Mouse (Mus musculus) E14TG2a.4 (cell line): ENCODE data around the gene Pacs2.

Source experiments
- H3K27me3 ChIP-seq: 2 replicates; pipeline ENCODE4 v1.6.1; 2014; ENCODE audit warnings: low read length, control low read depth; ENCODE audit not compliant: insufficient read depth
- H3K36me3 ChIP-seq: 2 replicates; pipeline ENCODE4 v1.6.1; 2014; ENCODE audit warnings: low read length, control low read depth; ENCODE audit not compliant: insufficient read depth
- H3K4me1 ChIP-seq: replicated peaks from 2 replicates; pipeline ENCODE4 v1.6.1; 2014; ENCODE audit warnings: low read depth, low read length, control low read depth
- H3K4me3 ChIP-seq: replicated peaks from 2 replicates; pipeline ENCODE4 v1.5.1; 2014; ENCODE audit warnings: mild to moderate bottlenecking, low read length
- H3K9me3 ChIP-seq: 2 replicates; pipeline ENCODE4 v1.6.1; 2014; ENCODE audit warnings: low read length, control low read depth
- CTCF ChIP-seq: conservative IDR thresholded peaks from 2 replicates; pipeline ENCODE4 v1.5.1; 2014; ENCODE audit warnings: low read length
- NANOG ChIP-seq: IDR thresholded peaks from 2 replicates; pipeline ENCODE4 v1.6.1; 2014; ENCODE audit warnings: borderline replicate concordance, low read length, mixed read lengths
- POU5F1 ChIP-seq: IDR thresholded peaks from 2 replicates; pipeline ENCODE4 v1.6.1; 2014; ENCODE audit warnings: low read length, borderline replicate concordance

Pacs2 gene

DNA sequence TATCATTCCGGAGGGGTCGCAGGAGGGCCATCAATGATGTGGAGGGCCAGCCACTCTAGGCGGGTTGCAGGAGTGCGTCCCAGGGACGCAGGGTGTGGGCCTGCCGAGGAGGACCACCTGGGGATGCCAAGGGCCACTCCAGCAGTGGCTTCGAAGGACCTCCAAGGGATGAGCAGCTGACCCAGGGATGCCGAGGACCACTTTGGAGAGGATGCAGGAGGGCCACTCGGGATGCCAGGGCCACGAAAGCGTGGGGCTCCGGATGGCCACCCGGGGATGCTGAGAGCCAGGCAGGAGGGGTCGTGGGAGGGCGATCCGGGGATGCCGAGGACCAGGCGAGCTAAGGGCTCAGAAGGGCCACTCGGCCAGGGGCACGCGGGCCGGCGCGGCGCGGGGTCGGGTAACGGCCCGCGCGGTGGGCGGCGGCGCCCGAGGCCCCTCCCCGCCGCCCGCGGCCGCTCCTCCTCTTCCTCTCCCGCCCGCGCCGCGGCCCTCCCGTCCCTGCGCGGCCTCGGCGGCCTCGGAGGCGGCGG is 83.5 kb downstream of the Pacs2 start, which contains the start of gene Mta1:
TSS of gene Mta1 (plus strand) at position 530 of the 533 bp plus-strand sequence.
- peaks cover 18% of the 10 kb centered on the region for H3K27me3 ChIP-seq
- peaks cover 72% of the 10 kb centered on the region for H3K4me1 ChIP-seq
- no peaks in the 10 kb centered on the region for H3K9me3 ChIP-seq
- no peak for TF ChIP-seq POU5F1
- TF ChIP-seq CTCF = no peak
- no peak for TF ChIP-seq NANOG
- H3K4me3 ChIP-seq = peak within 1 kb of the TSS; percentile 91
- H3K36me3 ChIP-seq = peaks cover 25% of the 10 kb centered on the region

DNA sequence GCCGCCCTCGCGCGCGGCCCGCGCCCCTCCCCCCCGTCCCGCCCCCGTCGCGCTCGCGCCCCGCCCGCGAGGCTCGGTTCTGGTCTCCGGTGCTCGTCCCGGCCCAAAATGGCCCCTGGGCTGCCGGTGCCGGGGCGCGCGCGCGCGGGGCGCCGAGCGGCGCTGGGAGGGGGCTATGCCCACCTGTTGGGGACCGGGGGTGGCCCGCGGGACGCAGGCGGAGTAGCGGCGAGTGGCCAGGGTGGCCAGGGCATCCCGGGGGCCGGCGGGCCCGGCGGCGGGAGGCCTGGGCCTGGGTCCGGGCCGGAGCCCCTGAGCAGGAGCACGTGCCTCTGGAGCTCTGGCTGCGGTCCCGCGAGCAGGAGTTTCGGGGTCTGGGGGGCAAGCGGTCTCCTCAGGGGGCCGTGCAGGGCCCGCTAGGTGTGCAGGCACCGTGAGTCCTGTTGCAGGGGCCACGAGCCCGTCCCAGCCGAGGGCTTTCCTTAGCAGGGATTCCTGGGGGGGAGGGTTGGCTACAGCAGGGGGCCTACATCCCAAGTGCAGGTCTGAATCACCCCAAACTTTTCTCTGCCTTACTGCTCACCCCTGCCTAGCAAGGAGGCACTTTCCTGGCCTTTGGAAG is 84.3 kb downstream of the Pacs2 start:
- Histone ChIP-seq H3K4me3 (peak overlapping the region; percentile 91), H3K9me3 (no peaks in the 10 kb centered on the region), H3K36me3 (peaks cover 31% of the 10 kb centered on the region), H3K27me3 (peaks cover 18% of the 10 kb centered on the region), H3K4me1 (peaks cover 80% of the 10 kb centered on the region)
- TF ChIP-seq NANOG (no peak), CTCF (no peak)

DNA sequence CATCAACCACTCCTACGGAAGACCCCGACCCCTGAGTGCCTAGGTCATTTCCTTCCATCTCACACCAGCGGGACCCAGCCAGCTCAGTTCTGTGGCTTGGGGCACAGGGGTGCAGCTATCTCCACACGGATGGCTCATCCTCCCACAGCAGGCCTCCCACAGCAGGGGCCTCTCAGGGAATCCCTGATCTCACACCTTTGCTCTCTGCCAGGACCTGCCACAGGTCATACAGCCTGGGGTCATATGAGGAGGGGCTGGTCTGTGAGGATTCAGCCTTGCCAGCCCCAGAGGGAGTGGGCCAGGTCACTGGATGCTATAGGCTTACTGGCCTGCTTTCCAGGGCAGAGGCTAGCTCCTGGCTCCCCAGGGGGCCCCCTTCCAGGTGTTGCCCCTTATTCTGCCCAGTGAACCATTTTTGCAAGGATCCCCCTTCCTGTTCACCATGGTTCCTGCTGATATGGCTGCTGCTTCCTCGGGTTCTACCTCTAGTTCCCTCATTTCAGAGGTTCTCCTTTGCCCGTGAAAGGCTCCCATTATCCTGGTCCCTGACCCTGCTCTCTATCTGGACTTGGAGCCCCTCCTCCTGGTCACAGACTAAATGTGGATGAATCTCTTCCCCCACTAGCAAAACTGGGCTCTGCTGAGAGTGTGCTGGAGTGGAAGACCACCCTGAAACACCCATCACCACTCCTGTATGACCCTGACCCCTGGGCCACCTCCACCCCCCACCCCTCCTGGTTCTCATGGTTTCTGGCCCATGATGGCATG is 85.3 kb downstream of the Pacs2 start:
- peaks cover 18% of the 10 kb centered on the region for H3K27me3 ChIP-seq
- H3K9me3 ChIP-seq = no peaks in the 10 kb centered on the region
- H3K36me3 ChIP-seq = peaks cover 32% of the 10 kb centered on the region
- peaks cover 90% of the 10 kb centered on the region for H3K4me1 ChIP-seq
- peak overlapping the region; percentile 91 for H3K4me3 ChIP-seq
- TF ChIP-seq POU5F1 (no peak), NANOG (no peak), CTCF (no peak)

DNA sequence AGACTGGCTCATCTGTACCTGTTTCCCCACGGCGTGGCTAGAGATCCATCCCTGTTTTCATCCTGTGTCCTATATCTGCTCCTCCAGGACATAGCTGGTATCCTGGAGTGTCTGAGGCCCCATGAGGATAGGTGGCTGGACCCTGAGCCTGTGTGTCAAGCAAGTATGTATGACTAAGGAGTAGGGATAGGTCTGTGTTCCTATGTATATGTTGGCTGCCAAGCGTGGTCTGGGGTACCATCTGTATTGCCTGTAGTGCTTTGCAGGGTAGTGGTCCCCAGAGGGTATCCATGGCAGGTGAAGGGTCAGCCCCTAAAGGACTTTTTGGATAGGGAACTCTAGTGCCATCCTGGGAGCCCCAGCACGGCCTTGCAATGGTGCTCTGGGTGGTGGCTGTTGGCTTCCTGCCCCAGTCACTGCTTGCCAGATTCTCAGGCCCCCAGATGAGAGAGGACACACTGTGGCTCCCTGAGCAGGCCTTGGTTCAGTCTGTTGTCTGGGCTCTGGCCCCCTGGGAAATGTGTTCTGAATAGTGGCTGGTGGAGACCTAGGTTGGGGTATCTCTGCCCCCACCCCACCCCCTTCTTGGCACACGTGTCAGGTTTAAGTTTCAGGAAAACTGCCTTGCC is 86.3 kb downstream of the Pacs2 start:
- Histone ChIP-seq H3K9me3 (no peaks in the 10 kb centered on the region), H3K4me1 (peaks cover 91% of the 10 kb centered on the region)

DNA sequence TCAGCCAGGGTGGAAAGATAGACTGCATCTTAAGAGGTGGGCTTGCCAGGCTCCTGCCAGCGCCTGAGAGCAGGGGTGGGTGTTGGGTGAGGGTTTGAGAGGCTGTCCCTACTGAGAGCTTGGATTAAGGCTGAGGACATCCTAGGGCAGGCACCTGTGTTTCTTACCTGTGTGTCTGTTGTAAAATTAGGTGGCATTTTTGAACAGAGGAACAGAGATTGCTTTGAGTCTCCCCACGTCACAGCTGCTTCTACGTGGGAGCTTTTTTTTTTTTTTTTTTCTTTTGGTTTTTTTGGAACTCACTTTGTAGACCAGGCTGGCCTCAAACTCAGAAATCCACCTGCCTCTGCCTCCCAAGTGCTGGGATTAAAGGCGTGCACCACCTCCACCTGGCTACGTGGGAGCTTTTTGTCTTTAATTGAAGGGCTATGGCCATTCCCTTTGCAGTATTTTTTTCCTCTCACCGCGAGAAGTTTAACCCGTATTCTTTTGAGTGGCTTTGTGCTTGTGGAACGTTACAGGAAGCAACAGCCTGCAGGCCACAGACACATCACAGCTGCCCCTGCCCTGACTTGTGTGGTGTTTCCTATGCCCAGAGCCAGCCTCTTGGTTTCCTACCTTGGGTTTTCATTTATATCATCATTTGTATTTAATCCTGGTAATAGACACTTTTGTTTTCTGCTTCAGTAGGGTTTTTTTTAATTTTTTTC is 87.1 kb downstream of the Pacs2 start:
- peaks cover 32% of the 10 kb centered on the region for H3K36me3 ChIP-seq
- peaks cover 87% of the 10 kb centered on the region for H3K4me1 ChIP-seq
- TF ChIP-seq NANOG (no peak), CTCF (no peak), POU5F1 (no peak)
- 0 out of 2 replicates have a peak, but pooled peaks cover 6% of the 10 kb centered on the region for H3K27me3 ChIP-seq
- H3K4me3 ChIP-seq = peak overlapping the region; percentile 91
- no peaks in the 10 kb centered on the region for H3K9me3 ChIP-seq

More for the DNA sequence above, 86.3 kb downstream of the Pacs2 start:
- no peak for TF ChIP-seq POU5F1
- no peak for TF ChIP-seq CTCF
- no peak for TF ChIP-seq NANOG
- Histone ChIP-seq H3K36me3 (peaks cover 32% of the 10 kb centered on the region), H3K4me3 (peak overlapping the region; percentile 91), H3K27me3 (peaks cover 12% of the 10 kb centered on the region; the same call in 1 of the 2 replicates)

DNA sequence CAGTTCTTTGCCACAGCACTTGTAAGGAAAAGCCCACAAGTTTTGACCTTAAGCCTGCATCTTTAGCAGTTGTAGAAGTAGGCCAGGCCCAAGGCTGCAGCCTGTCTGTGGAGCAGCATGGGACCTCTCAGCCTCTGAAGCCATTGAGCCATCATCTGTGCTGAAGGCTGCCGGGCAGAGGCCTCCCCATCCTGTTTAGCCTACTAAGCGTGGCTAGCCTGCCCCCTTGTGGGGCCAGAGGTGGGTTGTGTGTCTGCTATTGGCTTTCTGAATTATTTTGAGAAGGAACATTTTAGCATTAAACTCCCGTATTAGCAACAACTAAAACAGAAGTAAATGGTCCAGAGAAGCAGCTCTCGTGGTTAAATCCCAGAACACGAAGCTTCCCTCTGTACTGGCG is 88.2 kb downstream of the Pacs2 start:
- Histone ChIP-seq H3K27me3 (no peaks in the 10 kb centered on the region), H3K4me3 (0 out of 2 replicates have a peak overlapping the region, but pooled peaks have one; percentile 29), H3K36me3 (peaks cover 41% of the 10 kb centered on the region), H3K9me3 (no peaks in the 10 kb centered on the region), H3K4me1 (peaks cover 86% of the 10 kb centered on the region)
- TF ChIP-seq POU5F1 (no peak), CTCF (peak; percentile 47), NANOG (no peak)

DNA sequence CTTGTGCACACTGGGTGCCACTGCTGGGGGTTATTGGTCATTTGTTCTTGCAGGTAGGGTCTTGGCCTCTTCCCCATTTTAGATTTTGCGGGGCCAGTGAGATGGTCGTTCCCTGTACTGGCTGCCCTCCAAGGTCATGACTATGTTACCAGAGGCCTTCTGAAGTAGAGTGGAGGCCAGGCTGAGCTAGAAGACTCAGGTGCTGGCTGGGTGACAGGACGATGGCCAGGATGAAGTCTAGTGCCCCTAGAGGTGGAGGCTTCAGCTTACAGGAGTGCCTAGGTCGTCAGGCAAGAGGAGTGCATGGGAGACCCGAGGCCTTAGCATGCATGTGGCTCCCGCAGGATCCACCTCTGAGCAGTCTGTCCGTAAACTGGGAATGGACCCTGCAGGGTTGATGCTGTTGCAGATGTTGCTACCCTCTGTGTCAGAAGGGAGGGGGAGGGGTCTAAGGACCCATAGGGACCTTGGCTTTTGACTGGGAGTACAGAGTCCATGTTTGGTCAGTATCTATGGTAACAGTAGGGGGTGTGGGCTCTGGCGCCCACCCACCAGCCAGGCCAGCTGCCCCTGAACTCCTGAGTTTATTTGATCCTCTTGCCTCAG is 89.6 kb downstream of the Pacs2 start:
- H3K9me3 ChIP-seq = no peaks in the 10 kb centered on the region
- H3K4me3 ChIP-seq = no peak overlapping the region; the same call in 1 of the 2 replicates
- TF ChIP-seq CTCF (peak; percentile 53), POU5F1 (no peak), NANOG (no peak)
- H3K36me3 ChIP-seq = peaks cover 49% of the 10 kb centered on the region
- H3K4me1 ChIP-seq = peaks cover 93% of the 10 kb centered on the region
- H3K27me3 ChIP-seq = no peaks in the 10 kb centered on the region

DNA sequence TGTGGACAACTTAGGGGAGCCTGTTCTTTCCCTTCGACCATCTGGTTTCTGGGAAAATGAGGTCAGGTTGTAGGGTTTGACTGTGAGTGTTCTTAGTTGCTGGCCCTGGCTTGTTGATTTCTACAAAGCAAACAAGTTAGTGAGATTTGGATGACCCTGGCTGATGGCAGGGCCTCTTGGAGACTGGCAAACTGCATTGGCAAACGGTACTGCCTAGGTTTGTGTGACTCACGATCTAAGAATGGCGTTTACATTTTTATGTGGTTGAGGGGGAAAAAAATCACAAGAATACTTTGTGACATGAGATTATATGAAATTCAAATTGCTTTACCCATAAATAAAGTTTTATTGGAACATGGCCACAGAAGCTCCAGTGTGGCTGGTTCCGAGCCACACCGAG is 92.1 kb downstream of the Pacs2 start:
- Histone ChIP-seq H3K4me3 (no peak overlapping the region), H3K36me3 (peaks cover 32% of the 10 kb centered on the region), H3K27me3 (no peaks in the 10 kb centered on the region), H3K4me1 (peaks cover 91% of the 10 kb centered on the region), H3K9me3 (no peaks in the 10 kb centered on the region)
- TF ChIP-seq POU5F1 (no peak), CTCF (no peak), NANOG (no peak)
